Mouse (Mus musculus) embryo, embryonic 10.5 days (tissue): ENCODE results near the gene Adcy5.

Source experiments
- DNase-seq: peaks from one replicate; pipeline ENCODE4 v3.0.0-alpha.2; 2015; ENCODE audit warnings: low spot score

The Adcy5 gene

GRCm38 (mm10) chr16:35154641-35155390 is at the start of gene Adcy5:
TSS of gene Adcy5 (plus strand) at chr16:35154877.
- DNase-seq, result peak; percentile 65

- peak; percentile 51 for DNase-seq
These were observed 46.7 kb upstream of the Adcy5 start for GRCm38 (mm10) chr16:35107985-35108384.

- peak; percentile 22 for DNase-seq
These were observed 45.5 kb upstream of the Adcy5 start for GRCm38 (mm10) chr16:35109156-35109555.

- DNase-seq, result peak; percentile 54
These were observed 44.9 kb upstream of the Adcy5 start for GRCm38 (mm10) chr16:35109656-35110291.

GRCm38 (mm10) chr16:35110410-35111142 is 44.1 kb upstream of the Adcy5 start:
- peak; percentile 96 for DNase-seq

GRCm38 (mm10) chr16:35111143-35111620 is 43.5 kb upstream of the Adcy5 start:
- DNase-seq, result peak; percentile 37

- no peak for DNase-seq
These were observed 41.2 kb upstream of the Adcy5 start for GRCm38 (mm10) chr16:35113496-35113895.

GRCm38 (mm10) chr16:35116328-35116956 is 38.2 kb upstream of the Adcy5 start:
- no peak for DNase-seq

GRCm38 (mm10) chr16:35117436-35117835 is 37.2 kb upstream of the Adcy5 start:
- DNase-seq, result no peak

GRCm38 (mm10) chr16:35120603-35121002 is 34.1 kb upstream of the Adcy5 start:
- DNase-seq, result no peak

GRCm38 (mm10) chr16:35127270-35127669 is 27.4 kb upstream of the Adcy5 start:
- DNase-seq, result no peak

GRCm38 (mm10) chr16:35130172-35130571 is 24.5 kb upstream of the Adcy5 start:
- DNase-seq, result no peak

- no peak for DNase-seq
These were observed 15.3 kb upstream of the Adcy5 start for GRCm38 (mm10) chr16:35139416-35139815.

GRCm38 (mm10) chr16:35139873-35140619 is 14.6 kb upstream of the Adcy5 start:
- peak; percentile 39 for DNase-seq

GRCm38 (mm10) chr16:35140620-35140975 is 14.1 kb upstream of the Adcy5 start:
- peak; percentile 18 for DNase-seq

- DNase-seq, result no peak
These were observed 12.8 kb upstream of the Adcy5 start for GRCm38 (mm10) chr16:35141839-35142238.

GRCm38 (mm10) chr16:35146153-35146552 is 8.5 kb upstream of the Adcy5 start:
- DNase-seq, result no peak

GRCm38 (mm10) chr16:35153146-35153755 is 1.4 kb upstream of the Adcy5 start:
- DNase-seq, result peak; percentile 30

- peak; percentile 70 for DNase-seq
These were observed 434 bp upstream of the Adcy5 start for GRCm38 (mm10) chr16:35154245-35154640.

- DNase-seq, result peak; percentile 66
These were observed 971 bp downstream of the Adcy5 start for GRCm38 (mm10) chr16:35155391-35156305.
